Mouse (Mus musculus) stomach, postnatal 0 days (tissue): ENCODE results near the gene Rbpms2. TPM values are rescaled to one million over a fixed set of nuclear protein-coding genes. Genes with fewer than 3 reads are reported as not detected.

Source experiments
- ATAC-seq: fragments of 200-750 bp; cut with Nextera tagmentation; 2 replicates; pipeline ENCODE4 v1.8.0; 2017; ENCODE audit not compliant: low FRiP score, low TSS enrichment
- DNase-seq: peaks from one replicate; pipeline ENCODE4 v3.0.0-alpha.2; 2016; ENCODE audit warnings: low spot score
- H3K27ac ChIP-seq: fragments of 300-500 bp; sonication (generic); replicated peaks from 2 replicates; pipeline ENCODE4 v1.5.1; 2014; ENCODE audit warnings: mild to moderate bottlenecking, control low read depth
- H3K27me3 ChIP-seq: fragments of 300-500 bp; sonication (generic); 2 replicates; pipeline ENCODE4 v1.6.1; 2014; ENCODE audit warnings: low read length; ENCODE audit not compliant: control insufficient read depth, insufficient read depth
- H3K36me3 ChIP-seq: fragments of 300-500 bp; sonication (generic); 2 replicates; pipeline ENCODE4 v1.6.1; 2014; ENCODE audit warnings: low read length, mixed read lengths; ENCODE audit not compliant: control insufficient read depth, insufficient read depth
- H3K4me1 ChIP-seq: fragments of 300-500 bp; sonication (generic); replicated peaks from 2 replicates; pipeline ENCODE4 v1.6.1; 2014; ENCODE audit warnings: antibody characterized with exemption; ENCODE audit not compliant: control insufficient read depth, insufficient read depth
- H3K4me2 ChIP-seq: fragments of 300-500 bp; sonication (generic); replicated peaks from 2 replicates; pipeline ENCODE4 v1.6.1; 2014; ENCODE audit warnings: low read depth, mild to moderate bottlenecking, control low read depth, moderate library complexity
- H3K4me3 ChIP-seq: fragments of 300-500 bp; sonication (generic); 2 replicates; pipeline ENCODE4 v1.5.1; 2014; ENCODE audit warnings: low read depth, low read length, control low read depth
- H3K9ac ChIP-seq: fragments of 300-500 bp; sonication (generic); 2 replicates; pipeline ENCODE4 v1.6.1; 2014; ENCODE audit warnings: mild to moderate bottlenecking, low read length, control low read depth, mixed read lengths
- H3K9me3 ChIP-seq: fragments of 300-500 bp; sonication (generic); 2 replicates; pipeline ENCODE4 v1.6.1; 2016; ENCODE audit warnings: low read length; ENCODE audit not compliant: control insufficient read depth
- CTCF ChIP-seq: IDR thresholded peaks from 2 replicates; pipeline ENCODE4 v1.5.1; 2016; ENCODE audit warnings: antibody characterized with exemption, low read depth, mild to moderate bottlenecking, moderate library complexity
- EP300 ChIP-seq: optimal IDR thresholded peaks from 2 replicates; pipeline ENCODE3; 2016; ENCODE audit warnings: antibody characterized with exemption
- WGBS: fragments of 180-500 bp; shearing (Covaris S2); extraction: QIAGEN DNeasy Blood & Tissue Kit; methylation state at CpG from one replicate; pipeline ENCODE4 v1.1.7; 2014; 5-methylcytosine and 5-hydroxymethylcytosine counted together
- polyA plus RNA-seq: library from polyadenylated mRNA; unstranded; fragments of >200 nt; fragmentation: Nextera tagmentation; extraction: Ambion mirVana; gene quantifications from 2 replicates; pipeline ENCODE4 v1.2.1, GENCODE M21; 2015

Rbpms2 gene
- 18.1 and 19.9 TPM in 2 replicates for polyA plus RNA-seq

GRCm38 (mm10) chr9:65629025-65629766, at the start of gene Rbpms2:
Gene Rbpms2 (plus strand): TSS chr9:65629648.
- Histone ChIP-seq H3K4me3 (peak within 1 kb of the TSS; percentile 73), H3K9me3 (no peaks in the 10 kb centered on the region), H3K27me3 (no peaks in the 10 kb centered on the region), H3K9ac (peak within 1 kb of the TSS; percentile 72), H3K4me2 (peak within 1 kb of the TSS; percentile 95), H3K36me3 (no peaks in the 10 kb centered on the region), H3K4me1 (no peaks in the 10 kb centered on the region), H3K27ac (peak within 1 kb of the TSS; percentile 86)
- whole genome bisulfite sequencing, result 6% methylated on average over 36 of the region's 40 CpGs
- TF ChIP-seq EP300 (no peak), CTCF (no peak)
- peak; percentile 41 for DNase-seq
- ATAC-seq, result peak; percentile 26; the same call in 1 of the 2 replicates

- Histone ChIP-seq H3K4me2 (peak within 1 kb of the TSS; percentile 62), H3K4me3 (peak within 1 kb of the TSS; percentile 66), H3K9ac (peak within 1 kb of the TSS; percentile 69), H3K36me3 (no peaks in the 10 kb centered on the region), H3K9me3 (no peaks in the 10 kb centered on the region), H3K27ac (peak within 1 kb of the TSS; percentile 85), H3K4me1 (peaks cover 2% of the 10 kb centered on the region; the same call in 1 of the 2 replicates), H3K27me3 (no peaks in the 10 kb centered on the region)
- peak; percentile 92 for ATAC-seq
- WGBS, result under 1% methylated on average over 39 of the region's 45 CpGs
- no peak for TF ChIP-seq CTCF
- TF ChIP-seq EP300, result no peak
- peak; percentile 97 for DNase-seq
These were observed 49.6 kb upstream of the Rbpms2 start, which contains the start of gene Plekho2 for GRCm38 (mm10) chr9:65579781-65580371. Gene Plekho2 (minus strand): TSS chr9:65580040.

- TF ChIP-seq EP300 (no peak), CTCF (peak; percentile 100)
- peak; percentile 65 for ATAC-seq
- H3K27me3 ChIP-seq, result no peaks in the 10 kb centered on the region
- no peaks in the 10 kb centered on the region for H3K9me3 ChIP-seq
- WGBS, result 6% methylated on average over 23 of the region's 29 CpGs
- peak overlapping the region; percentile 43 for H3K9ac ChIP-seq
- no peaks in the 10 kb centered on the region for H3K36me3 ChIP-seq
- DNase-seq, result peak; percentile 86
- peaks cover 2% of the 10 kb centered on the region; the same call in 1 of the 2 replicates for H3K4me1 ChIP-seq
- peak overlapping the region; percentile 62 for H3K4me2 ChIP-seq
- H3K27ac ChIP-seq, result peak overlapping the region; percentile 85
- H3K4me3 ChIP-seq, result peak overlapping the region; percentile 66
These were observed 48.8 kb upstream of the Rbpms2 start for GRCm38 (mm10) chr9:65580401-65581256.

GRCm38 (mm10) chr9:65583045-65583444, 46.4 kb upstream of the Rbpms2 start:
- no peak overlapping the region for H3K4me2 ChIP-seq
- no peak overlapping the region for H3K27ac ChIP-seq
- TF ChIP-seq EP300, result no peak
- TF ChIP-seq CTCF, result no peak
- H3K4me1 ChIP-seq, result peaks cover 5% of the 10 kb centered on the region
- H3K4me3 ChIP-seq, result no peak overlapping the region
- H3K9ac ChIP-seq, result no peak overlapping the region
- H3K27me3 ChIP-seq, result no peaks in the 10 kb centered on the region
- DNase-seq, result peak; percentile 67
- no peaks in the 10 kb centered on the region for H3K9me3 ChIP-seq
- no peaks in the 10 kb centered on the region for H3K36me3 ChIP-seq
- WGBS, result 18% methylated on average over 8 of the region's 8 CpGs
- no peak for ATAC-seq

- ATAC-seq, result peak; percentile 85
- Histone ChIP-seq H3K27ac (no peak within 1 kb of the TSS), H3K9ac (peak within 1 kb of the TSS; percentile 31), H3K4me1 (peaks cover 6% of the 10 kb centered on the region; the same call in 1 of the 2 replicates), H3K27me3 (no peaks in the 10 kb centered on the region), H3K36me3 (no peaks in the 10 kb centered on the region), H3K9me3 (no peaks in the 10 kb centered on the region), H3K4me3 (peak within 1 kb of the TSS; percentile 49), H3K4me2 (peak within 1 kb of the TSS; percentile 97)
- TF ChIP-seq CTCF (no peak), EP300 (no peak)
- WGBS, result 8% methylated on average over 27 of the region's 28 CpGs
- peak; percentile 88 for DNase-seq
These were observed 42.8 kb upstream of the Rbpms2 start, which contains the start of gene Pif1 for GRCm38 (mm10) chr9:65586406-65587269. Gene Pif1 (plus strand): TSS chr9:65587160.
